Mouse (Mus musculus): ENCODE results near the gene Tmem109.
A peak's percentile ranks its signal among the peaks of the same experiment; 100 is the strongest.

Gene Tmem109

DNA sequence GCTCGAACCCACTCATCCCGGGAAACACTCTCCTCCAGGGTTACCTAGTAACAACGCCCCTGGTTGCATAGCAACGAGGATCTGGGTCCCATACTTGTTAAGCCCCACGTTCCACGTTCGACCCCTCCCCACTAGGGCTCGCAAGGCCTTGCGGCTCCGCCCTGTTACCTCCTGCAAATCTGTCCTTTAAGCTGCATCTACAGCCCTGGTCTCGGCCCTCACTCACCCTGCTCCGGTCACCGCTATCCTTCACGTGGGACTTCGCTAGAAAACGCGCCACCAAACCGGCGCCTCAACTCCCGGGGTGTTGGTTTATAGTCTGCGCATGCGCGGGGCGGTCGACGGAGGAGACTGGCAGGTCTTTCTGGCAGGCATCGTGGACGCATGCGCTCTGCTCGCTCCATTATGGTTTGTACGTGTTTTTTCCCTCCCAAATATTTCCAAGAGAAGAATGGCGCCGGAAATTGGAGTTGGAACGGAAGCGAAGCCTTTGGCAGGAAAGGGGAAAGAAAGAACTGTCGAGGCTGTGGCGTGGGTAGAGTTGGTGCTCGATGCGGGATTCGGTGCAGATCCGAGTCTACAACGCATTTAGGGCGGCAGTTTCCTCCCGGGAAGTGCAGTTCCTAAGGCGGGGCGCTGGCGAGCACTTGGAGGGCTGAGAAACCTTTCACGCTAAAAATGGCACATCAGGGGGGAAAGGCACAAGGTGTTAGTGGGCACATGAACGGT, at the start of gene Tmem109:
Gene Tmem109, minus strand, starts transcription at position 576 of the 729 bp plus-strand sequence.
- DNase-seq (ENCODE audit: low read depth), result peak; percentile 85

DNA sequence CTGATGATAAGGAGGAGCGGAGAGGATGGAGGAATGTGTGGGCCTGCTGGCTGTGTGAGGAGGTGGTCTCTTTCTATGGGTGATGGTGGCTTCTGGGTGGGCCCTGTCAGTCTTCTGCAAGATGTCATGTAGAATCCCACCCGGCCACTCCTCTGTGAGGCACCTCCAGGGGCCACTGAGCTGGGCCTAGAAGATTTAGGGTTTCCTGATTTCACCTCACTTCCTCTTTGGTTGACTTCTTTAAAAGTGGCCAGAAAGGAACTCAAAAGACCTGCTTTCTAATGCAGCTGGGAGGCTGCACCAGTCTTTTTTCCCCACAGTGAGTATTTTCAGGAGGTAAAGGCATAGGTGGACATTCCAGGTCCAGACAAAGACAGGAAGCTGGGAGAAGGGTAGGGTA, 48.8 kb upstream of the Tmem109 start:
- no peak for DNase-seq (ENCODE audit: low read depth)

DNA sequence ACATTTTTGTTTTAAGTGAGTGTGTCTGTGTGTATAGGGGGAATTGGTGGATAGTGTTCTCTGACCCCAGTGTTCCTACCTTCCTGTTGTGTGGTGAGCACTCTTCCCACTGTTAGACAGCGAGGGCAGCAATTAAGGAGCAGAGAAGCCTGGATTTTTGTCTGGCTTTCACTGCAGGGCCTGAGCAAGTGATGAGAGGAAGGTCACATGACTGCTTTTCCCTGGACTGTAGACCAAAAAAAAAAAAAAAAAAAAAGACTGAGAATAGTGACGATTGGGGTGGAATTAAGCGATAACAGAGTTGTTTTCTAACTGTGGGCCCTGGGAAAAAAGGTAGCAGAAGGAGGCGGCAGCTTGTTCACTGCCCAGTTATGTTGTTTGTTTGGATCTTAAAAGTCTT, 44.9 kb upstream of the Tmem109 start:
- no peak for DNase-seq (ENCODE audit: low read depth)

DNA sequence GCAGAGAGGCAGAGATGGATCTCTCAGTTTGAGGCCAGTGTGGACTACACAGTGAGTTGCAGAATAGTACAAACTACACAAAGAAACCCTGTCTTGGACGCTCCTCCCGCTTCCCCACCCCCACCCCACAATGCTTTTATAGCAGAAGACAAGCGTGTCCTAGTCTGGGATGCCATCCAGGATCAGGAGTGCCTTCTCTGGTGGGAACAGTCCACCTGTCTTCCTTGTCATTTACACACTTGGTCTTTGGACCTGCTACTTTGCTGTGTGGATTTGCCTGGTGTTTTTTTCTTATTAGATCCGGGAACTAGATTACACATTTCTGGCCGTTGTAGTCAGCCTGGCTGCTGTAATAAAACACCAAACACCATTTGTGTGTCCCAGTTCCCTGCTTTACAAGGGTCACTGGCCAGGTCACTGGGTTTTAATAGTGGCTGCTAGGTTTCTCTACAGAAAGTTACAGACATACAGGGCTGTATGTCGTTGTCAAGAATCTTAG, 44.4 kb upstream of the Tmem109 start:
- DNase-seq (ENCODE audit: low read depth), result no peak

DNA sequence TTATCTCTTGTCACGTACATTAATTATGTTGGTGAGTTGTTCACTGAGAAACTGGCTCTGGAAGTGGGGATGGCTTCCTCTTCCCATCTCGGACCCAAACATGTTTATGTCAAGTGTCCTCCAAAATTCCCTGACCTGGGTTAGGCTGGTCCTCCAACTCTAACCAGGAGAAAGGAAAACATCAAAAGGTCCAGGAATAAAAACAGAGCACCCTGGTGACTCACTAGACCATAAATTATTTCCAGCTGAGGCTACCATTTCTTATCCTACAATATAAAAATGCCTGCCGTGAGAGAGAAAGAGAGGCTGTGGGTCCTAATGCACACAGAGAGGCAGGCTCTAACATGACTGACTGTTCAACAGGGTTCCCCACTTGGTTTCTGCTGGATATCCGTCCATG, 42.4 kb upstream of the Tmem109 start:
- DNase-seq (ENCODE audit: low read depth), result no peak

DNA sequence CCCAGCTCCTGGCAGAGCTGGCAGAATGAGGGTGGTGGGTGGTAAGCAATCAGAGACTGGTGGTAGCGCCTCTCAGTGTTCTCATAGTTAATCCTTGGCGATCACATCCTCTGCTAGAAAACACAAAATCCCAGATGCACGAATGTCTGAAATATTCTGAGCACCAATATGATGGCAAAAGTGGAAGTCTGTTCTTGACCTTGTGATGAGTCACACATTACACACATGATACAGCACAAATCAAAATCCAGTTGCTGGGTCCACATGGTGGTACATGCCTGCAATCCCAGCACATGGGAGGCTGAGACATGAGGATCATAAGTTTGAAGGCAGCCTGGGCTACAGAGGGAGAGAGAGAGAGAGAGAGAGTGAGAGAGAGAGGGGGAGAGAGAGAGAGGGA, 39.3 kb upstream of the Tmem109 start:
- DNase-seq (ENCODE audit: low read depth), result no peak

DNA sequence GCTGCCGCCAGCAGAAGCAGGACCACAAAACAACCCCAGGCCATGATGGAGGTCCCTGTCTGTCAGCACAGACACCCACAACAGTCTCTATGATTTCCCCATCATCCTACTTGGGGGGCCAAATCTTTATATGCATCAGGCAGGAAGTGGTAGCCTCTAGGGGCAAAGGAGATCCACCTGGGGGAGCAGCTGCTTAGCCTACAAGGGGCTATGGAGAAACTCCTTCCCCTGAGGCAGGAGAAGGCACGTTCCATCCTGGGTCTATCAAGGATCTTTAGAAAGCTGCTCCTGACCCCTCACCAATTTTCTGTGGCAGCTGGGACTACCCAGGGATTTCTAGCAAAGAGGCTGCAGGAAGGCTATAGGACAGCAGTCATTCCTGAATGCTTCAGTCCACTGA, 38.7 kb upstream of the Tmem109 start, which contains the start of gene Zp1:
Gene Zp1, minus strand, starts transcription at position 101 of the 400 bp plus-strand sequence.
- no peak for DNase-seq (ENCODE audit: low read depth)

DNA sequence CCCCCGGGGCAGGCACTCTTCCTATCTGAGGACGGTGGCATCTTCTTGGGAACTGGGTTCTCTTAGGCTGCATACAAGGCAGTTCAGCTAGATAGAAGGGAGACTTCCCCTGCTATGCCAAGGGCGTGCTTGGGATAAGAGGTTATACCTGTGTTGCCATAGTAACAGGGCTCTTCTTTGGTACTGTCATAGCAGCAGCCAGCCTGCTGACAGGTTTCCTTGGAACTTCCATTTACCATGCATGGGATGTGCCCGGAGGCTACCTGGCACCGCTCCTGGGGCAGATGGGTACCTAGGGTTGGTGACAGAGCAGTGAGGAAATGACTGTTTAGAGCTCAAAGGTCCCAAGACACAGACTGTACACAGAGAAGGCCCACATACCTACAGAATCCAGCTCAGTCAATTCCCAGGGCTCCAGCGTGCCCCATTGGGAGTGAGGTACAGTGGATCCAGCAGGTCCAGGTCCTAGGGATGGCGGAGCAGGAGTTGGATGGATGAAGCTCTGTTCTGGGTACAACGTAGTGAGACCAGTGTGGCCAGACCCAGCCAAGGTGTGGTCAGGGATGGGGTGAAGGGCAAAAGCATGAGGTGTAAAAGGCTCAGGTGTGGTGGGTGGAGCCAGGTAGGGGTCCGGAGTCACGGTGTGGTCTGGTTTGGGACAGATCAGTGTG, 36.7 kb upstream of the Tmem109 start:
- DNase-seq (ENCODE audit: low read depth), result no peak

DNA sequence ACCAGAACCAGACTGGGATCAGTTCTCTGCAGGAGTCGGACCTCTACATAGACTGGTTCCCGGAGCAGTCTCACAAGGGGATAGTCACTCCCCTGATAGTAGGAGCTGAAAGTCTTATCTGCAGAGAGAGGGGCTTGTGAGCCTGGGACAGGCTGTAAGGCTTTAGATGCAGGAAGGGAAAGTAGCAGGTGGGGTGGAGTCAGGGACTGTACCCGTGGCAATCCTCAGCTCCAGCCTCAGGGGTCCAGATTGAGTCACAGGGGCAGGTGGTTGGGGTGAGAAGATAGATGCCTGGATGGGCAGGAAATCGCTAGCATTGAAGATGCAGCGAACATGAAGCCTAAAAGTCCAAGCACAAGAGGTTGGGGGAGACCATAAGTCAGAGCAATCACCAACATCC, 34.7 kb upstream of the Tmem109 start:
- DNase-seq (ENCODE audit: low read depth), result no peak

DNA sequence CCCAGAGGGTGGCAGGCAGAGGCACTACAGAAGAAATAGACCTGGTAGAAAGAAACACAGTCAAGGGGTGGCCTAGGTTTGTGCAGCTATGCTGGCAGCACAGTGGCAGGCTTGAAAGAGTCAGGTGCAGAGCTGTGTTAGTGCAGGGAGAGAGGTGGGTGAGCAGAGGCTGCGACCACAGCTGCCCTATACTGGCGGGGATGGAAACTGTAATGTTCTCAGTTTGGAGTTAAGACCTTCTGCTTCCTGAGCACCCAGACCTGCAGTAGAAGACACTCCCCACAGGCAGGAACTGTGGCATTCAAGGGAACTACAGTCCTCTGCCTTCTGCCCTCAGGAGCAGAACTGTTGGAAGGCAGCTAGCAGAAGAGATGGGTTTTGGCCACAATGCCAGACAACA, 33.1 kb upstream of the Tmem109 start:
- no peak for DNase-seq (ENCODE audit: low read depth)

DNA sequence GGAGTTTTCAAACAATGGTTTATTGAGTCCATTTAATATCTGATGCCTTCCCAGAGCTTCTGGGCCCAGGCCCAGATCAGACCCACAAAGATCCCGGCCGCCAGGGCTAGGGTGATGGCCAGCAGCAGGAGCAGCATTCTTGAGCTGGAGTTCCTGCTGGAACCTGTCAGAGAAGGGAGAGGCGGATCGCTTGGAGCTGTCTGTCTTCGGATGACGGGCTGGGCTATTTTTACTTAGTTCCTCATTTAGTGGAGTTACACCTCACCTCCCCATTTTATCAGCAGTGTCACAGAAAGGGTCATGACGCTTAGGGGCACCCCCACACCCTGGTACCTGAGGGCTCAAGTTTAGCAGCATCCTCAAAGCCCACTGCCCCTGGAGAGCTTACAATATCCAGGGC, 32.5 kb upstream of the Tmem109 start:
- no peak for DNase-seq (ENCODE audit: low read depth)

DNA sequence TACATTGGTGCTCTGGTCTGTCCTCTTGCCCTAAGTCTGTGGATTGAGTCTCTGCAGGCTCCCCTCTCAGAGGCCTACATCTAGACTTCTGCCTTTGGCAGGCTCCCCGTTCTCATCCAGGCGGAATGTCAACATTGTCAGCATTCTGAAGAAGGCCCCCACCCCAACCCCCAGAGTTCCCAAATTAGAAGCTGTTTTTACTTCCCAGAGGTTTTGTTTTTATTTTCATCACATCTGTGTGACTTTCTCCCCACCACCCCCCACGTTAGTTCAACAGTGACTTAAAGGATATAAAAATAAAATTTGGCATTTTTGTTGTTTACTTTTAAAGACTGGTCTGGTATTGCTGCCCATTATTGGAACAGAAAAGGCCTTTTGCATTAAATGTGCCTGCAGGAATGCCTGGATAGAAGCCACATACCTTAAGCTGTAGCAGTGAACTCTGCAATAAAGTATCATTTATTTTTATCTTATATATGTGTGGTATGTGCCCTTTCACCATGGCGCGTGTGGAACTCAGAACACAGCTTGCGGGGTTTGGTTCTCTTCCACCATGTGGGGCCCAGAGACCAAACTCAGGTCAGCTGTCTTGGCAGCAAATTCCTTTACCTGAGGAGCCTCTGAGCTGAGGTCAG, 27.4 kb upstream of the Tmem109 start:
- DNase-seq (ENCODE audit: low read depth), result no peak

DNA sequence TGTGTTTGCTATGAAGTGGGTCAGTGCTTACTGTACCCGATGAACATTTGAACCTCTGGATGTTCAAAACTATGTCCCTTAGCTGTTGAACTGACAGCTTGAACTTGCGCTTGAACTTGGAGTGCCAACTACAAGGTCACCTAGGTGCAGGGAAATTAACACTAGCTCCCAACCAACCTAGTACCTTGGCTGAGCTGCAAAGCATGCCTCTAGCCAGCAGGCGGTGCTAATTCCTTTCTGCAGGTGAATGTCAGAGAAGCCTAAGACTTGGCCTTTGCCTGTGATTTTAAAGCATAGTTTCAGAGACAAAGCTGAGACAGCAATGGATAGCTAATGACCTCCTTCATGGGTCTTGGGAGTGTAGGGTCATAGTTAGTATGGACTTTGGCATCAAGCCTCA, 26.1 kb upstream of the Tmem109 start:
- peak; percentile 45 for DNase-seq (ENCODE audit: low read depth)

DNA sequence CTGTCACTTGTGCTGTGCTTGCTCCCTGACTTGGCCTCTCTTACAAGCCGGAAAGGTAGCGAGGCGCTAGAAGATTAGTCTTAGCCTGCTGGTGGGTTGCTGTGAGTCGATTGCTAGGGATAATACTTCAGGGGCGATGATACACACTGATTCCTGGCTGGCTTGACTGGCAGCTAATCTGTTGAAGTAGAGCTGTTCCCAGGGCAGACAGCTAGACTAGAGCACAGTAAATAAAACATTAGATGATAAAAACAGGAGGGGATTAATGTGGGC, 23.9 kb upstream of the Tmem109 start:
- DNase-seq (ENCODE audit: low read depth), result no peak

DNA sequence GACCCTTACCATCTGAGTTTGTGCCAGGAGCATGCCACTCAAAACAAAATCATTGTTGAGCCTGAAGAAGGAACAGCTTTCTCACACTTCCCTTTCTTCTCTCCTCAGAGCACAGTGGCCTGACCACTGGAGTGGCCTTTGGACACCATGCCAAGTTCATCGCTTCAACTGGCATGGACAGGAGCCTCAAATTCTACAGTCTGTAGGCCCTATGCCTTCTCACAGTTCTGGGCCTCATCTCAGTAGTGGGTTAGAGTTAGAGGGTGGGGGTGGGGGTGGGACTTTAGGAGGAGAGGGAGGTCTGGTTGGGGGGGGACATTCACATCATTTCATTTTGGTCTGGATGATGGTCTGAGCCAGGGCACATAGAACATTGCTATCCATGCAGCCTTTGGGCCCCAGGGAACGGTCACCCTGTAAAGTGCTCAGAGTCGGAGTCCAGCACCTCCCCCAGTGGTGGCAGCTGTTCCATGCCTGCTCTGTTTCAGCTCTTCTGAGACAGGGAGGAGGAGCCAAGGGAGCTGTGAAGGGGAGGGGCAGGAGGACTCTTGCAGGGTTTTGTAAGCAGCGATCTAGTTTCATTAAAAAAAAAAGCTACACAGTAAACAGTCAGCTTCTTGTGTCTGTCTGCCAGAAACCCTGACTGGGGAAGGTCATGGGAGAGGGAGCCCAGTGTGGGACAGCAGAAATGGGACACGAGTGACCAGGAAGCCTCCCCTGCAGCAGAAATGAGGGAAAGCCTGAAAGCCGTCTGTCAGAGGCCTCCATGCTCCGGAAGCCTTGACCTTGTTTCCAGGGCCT, 23.3 kb upstream of the Tmem109 start:
- no peak for DNase-seq (ENCODE audit: low read depth)

DNA sequence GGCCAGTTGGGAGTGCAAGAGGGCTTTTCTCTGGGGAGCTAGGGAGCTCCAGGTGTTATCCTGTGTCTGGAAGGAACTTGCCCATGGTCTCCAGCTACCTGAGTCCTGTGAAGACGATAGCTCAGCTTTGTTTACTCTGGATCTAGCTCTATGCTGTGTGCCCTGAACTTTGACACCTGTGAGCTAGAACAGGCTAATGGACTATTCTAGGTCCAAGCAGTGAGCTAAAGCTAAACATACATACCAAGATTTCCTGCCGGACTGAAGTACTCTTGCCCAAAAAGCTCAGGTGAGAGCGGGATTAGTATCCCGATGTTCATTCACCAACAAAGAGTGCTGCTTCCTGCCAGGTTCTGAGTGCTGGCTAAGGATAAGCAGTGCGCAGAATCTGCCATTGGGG, 22.7 kb upstream of the Tmem109 start:
- no peak for DNase-seq (ENCODE audit: low read depth)

DNA sequence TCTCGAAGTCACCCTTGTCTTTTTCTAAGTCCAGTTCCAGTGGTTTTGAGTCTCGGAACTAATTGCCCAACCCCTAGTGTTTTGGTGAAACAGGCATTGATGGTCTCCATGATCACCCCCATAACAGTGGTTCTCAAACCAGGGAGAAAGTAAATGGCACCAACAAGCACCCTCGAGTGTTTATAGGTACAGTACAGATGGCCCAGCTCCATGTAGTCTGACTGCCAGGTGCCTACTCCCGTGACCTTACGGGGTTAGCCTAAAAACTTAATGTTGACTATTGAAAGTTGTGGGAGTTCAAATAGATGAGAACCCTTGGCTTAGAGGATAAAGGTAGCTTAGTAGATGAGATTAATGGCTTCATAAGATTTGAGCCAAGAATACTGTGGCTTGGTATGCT, 19.2 kb upstream of the Tmem109 start:
- DNase-seq (ENCODE audit: low read depth), result no peak

DNA sequence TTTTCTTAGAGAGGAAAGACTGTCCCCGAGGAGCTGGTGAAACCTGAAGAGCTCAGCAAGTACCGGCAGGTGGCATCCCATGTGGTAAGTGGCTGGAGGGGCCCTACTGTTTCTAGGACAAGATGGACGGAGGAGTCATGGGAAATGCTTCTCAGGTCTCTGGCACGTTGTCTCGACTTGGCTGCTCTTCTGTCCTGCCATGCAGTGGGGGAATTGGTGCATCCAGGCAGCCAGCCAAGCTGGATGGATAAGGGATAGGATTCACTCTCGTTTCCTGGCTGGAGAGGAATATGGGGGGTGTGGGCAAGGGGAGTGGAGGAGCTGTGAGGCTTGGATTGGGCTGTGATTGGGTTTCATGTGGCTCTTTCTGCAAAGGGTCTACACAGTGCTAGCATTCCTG, 18.5 kb upstream of the Tmem109 start:
- DNase-seq (ENCODE audit: low read depth), result no peak

DNA sequence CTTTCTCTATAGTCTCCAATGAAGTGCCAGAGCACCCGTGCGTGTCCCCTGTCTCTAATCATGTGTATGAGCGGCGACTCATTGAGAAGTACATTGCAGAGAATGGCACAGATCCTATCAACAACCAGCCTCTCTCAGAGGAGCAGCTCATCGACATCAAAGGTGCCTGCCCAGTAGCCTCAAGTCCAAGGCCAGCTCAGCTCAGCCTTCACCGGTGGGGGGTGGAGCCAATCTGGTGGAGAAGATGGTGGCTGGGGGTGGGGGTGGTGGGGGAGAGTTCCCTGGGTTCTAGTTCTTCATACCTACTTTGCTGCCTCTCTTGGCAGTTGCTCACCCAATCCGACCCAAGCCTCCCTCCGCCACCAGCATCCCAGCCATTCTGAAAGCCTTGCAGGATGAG, 15.7 kb upstream of the Tmem109 start:
- no peak for DNase-seq (ENCODE audit: low read depth)

DNA sequence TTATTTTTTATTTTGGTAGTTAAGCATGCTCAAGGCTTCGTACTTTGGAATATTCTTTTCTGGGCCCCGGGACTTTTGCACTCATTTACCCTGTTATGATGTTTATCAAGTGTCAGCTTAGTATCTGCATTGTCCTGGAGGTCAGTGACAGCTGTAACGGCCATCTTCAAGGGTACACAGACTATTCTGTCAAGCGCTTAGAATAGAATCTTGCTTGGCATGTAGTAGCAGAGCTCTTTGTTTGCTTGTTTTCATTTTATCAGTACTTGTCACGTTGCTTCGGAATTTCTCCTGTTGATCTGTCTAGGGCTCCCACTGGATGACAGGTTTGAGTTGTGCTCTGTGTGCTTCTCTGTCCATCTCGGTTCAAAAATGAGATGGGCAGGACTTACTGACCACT, 15.0 kb upstream of the Tmem109 start:
- no peak for DNase-seq (ENCODE audit: low read depth)

DNA sequence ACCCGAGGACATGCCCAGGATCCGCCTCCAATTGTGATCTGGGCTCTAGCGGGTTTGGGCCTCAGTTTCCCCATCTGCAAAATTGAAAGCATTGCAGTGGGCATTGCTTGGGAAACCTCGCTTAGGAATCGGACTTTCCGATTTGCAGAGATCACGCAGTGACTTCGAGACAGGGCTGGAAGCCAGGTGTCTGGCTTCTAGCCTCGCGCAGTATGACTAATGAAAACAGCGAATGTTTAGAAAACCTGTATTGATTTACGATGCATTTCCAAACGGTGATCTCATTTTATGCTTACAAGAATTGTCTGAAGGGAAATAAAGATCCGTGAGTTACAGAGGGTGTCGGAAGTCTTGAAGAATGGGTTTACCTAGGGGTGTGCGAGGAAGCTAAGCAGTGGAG, 13.9 kb upstream of the Tmem109 start:
- no peak for DNase-seq (ENCODE audit: low read depth)

DNA sequence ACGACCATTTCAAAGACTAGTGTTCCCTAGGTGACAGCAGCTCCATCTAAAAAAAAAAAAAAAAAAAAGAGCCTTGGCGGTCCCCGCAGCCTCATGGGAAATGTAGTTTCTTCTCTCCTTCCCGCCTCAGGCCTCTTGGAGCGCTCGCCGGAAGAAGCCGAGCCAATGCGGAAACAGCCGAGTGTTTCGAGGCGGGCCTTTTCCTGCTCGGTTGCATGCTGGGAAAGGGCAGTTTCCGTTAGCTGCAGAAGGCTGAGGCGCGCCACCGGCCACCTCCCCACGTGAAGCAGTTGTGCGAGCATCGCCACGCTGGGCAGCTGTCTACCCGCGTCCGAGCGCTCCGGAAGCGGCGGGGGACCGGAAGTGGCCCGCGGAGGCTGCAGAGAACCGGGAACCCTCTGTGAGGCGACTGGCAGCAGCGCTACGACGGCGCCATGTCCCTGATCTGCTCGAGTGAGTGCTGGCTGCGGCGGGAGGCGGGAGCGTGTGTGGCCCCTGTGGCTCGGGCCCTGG, 13.3 kb upstream of the Tmem109 start, which contains the start of gene Prpf19:
Gene Prpf19, plus strand, starts transcription at position 216 of the 513 bp plus-strand sequence.
- peak; percentile 94 for DNase-seq (ENCODE audit: low read depth)

Data from c-Kit-positive CD71-negative TER-119-negative erythroid progenitor cells, embryonic 14.5 days (primary cell).